Mouse (Mus musculus): ENCODE measurements at regions not wholly inside any gene's neighbourhood (a gene's known extent, or its start where the extent isn't known, plus 50 kb on each side); places are given as distances from the start of the nearest gene placed in this dataset.

DNA sequence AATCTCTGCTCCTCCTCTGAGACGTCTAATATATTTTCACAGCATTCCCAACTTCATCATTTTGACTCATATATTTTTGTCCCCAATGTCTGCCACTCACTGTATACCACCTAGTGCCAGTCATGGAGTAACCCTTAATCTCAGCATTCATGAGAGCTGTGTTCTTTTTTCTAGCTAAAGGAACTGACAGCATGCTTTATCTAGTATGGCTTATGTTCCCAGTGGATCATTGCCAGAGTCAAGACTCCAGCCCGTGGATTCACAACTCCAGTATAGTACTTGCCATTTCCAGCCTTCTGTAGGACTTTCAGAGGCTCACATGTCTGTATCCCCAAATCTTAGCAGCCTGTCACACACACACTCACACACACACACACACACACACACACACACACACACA, 316.5 kb downstream of the Cmpk2 start:
- no peak for DNase-seq (ENCODE audit: extremely low spot score, low spot score)

DNA sequence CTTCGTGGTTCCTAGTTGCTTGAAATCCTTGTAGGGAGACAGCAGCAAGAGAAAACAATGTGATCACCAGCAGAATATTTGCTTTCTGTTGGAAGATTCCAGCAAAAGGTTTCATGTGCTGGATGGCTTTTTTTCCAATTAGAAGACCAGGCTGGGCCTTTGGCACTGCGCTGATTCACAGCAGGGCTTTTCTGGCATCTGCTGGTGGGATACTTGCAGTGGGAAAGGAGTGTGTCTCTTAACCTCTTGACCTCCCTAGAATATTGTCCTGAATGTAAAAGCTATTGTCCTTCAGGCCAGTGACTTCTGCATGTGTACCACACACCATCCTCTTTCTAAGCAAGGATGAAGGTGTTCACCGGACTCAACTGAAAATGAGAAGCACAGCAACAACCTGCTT, 315.4 kb downstream of the Cmpk2 start:
- no peak for DNase-seq (ENCODE audit: extremely low spot score, low spot score)

DNA sequence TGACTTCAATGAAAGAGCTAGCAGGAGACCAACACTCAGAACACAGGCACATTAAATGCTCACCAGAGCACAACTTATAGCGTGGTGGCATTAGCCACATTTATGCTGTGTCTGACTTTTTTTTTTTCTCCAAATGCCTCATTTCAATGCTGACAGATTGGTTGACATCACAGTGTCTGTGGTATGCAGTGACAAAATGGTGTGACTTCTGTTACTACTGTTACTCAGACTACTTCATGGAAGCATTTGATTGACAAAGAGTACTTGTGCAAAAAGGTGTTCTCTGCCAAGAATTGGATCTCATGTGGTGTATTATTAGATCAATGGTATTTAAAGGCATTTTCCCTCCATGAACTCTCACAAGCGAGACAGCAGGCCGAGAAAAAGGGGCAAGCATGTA, 314.8 kb downstream of the Cmpk2 start:
- DNase-seq (ENCODE audit: extremely low spot score, low spot score), result no peak

DNA sequence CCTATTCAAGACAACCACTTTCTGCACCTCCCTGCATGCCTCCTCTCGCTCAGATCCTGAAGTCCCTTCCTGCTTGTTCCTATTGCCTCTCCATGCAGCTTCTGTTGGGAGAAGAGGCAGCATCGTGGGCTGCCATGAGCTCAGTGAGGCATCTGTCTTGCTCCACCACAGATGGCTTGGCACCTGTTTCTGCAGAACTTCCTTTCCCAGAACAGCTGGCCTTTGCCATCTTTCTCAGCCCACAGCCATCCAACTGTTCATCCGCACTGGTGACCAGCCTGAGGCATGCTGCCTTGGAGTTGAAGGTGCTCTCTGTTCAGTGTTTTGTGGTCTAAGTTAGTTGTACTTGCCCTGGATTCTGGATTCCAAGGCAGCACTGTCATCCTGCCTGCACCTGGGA, 312.5 kb downstream of the Cmpk2 start:
- no peak for DNase-seq (ENCODE audit: extremely low spot score, low spot score)

DNA sequence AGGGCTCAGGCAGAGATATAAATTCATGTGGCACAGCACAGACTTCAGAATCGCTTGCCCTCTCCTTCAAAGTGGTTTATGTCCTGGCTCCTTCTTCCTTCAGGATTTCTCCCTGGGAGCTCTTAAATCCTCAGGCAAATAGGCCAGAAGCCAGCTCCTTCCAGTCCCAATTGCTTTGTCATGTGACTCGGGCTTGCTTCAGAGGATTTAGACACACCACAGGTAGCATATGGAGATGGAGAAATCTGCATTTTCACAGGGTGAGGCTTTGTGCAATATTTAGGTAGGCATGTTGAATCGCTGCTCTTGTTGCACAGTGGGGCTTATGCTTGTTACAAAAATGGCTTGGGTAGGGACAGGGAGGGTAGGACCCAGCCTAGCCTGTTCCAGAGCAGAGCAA, 309.8 kb downstream of the Cmpk2 start:
- DNase-seq (ENCODE audit: extremely low spot score, low spot score), result no peak

DNA sequence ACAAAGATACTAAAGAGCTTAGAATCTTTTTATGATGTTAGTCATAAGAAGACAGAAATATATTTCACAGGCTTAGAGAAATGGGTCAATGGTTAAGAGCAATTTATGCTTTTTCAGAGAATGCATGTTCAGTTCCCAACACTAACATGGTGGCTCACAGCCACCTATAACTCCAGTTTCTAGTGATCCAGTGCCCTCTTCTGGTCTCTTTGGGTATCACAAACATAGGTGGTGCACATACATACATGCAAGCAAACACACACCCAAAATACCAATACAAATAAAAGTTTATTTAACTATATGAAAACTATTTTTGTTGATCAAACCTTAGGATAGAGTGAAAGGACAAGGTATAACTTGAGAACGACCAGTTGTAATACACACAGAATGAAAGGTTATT, 308.0 kb downstream of the Cmpk2 start:
- no peak for DNase-seq (ENCODE audit: extremely low spot score, low spot score)

DNA sequence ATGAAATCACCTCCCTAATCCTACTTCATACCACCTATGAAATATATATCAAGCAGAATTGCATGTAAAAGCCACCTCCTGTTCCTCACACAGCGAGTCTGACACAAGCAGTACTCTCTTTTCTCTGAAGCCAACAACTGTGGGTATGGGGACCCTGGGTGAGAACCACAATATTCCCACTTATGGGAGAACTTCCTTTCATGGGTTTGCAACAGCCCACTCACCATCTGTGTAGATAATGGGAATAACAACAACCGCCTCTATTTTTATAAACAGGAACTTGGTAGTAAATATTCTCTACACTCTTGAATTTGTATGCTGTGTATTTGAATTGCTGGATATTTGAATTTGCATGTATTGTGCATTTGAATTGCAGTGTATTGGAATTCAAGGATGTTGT, 305.0 kb downstream of the Cmpk2 start:
- DNase-seq (ENCODE audit: extremely low spot score, low spot score), result no peak

DNA sequence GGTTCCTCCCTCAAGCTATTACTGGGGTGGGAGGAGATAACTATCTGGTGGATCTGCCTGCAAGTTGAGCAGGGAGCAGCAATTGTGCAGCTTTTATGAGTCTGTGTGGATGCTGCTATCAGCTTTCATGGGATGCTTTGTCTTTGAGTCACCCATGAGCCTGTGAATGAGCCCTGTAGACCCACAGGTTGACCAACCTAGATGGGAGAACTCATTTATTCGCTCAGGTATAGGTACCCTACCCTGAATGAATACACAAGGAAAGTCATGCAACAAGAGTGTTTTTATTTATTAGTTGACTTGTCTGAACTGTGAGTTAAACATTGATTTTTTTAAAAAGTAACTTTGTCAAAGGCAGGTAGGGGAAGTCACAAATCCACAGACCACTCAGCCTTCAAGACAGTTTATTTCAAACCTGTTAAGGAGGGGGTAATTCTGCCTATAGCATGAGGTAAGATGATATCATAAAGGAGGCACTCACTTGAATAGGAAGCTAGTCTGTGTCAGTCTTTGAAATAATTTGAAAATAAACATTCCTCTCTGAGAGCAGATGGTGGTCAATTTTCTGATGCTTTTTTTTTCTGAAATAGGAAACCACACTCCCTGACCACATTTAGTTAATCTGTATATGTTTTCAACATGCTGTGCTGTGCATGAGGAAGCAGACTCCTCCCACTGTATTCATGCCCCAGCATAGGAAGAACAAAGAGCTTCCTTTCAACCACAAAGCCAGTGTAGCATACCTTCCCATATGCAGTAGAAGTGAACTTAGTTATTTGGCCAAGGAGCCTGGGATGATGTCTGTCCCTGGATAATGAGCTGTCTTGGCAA, 302.0 kb downstream of the Cmpk2 start:
- no peak for DNase-seq (ENCODE audit: extremely low spot score, low spot score)

DNA sequence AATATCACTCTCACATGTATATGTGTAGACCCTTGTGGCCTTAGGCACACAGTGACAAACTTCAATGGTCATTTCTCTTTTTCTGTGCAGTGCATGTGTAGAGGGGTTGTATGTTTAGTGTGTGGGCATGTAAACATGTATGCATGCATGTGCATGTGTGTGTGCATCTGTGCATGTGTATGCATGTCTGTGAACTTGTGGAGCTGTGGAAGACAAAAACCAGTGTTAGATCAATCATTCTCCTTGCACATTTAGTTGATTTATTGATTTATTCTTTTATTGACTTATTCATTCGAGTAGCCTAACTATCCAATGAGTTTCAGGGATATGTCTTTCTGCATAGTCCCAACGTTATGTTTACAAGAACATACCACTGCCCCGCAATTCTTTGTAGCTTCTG, 298.5 kb downstream of the Cmpk2 start:
- no peak for DNase-seq (ENCODE audit: extremely low spot score, low spot score)

DNA sequence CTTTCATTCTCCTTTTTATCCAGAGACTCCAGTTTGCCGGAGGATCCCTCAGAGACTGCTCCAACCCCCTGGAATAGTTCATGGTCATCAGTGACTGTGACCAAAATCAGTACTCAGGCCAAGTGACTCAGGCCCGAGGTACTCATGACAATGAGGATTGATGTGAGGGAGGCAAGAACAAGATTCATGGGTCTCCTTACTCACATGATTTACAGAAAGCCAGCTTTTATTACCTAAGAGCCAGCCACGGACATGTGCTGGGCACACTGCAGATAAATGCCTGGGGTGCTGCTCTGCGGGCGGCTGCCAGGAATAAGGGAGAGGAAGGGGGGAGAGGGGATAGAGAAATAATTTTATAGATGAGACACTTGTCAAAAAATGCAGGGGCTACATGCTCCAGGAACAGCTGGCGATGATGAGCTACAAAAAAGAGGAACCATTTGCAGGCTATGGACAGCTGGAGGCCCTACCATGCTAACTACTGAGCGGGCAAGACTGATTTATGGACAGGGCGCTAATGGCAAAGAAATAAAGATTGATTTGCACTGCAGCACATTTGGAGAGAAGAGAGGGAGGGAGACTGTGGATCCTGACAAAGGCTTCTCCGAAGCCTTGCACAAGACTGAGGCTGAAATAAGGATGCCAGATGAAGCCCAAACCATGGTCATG, 289.8 kb downstream of the Cmpk2 start:
- DNase-seq (ENCODE audit: extremely low spot score, low spot score), result peak; percentile 40

DNA sequence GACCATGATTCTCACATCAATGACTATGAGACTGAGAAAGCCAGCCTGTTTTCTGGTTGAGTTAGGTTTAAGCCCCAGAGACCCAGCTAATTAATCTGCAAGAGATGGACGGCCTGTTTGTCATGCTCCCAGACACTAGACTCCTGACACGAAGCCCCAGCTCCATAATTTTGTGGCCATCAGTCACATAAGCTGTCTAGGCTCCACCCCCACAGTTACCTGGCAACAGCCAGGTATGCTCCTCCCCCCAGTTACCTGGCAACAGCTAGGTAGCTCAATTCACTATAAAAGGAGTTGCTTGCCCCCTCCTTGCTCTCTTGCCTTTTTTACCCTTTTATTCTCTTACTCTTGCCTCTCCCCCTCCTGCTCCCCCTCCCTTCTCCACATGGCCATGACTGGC, 287.3 kb downstream of the Cmpk2 start:
- DNase-seq (ENCODE audit: extremely low spot score, low spot score), result no peak

DNA sequence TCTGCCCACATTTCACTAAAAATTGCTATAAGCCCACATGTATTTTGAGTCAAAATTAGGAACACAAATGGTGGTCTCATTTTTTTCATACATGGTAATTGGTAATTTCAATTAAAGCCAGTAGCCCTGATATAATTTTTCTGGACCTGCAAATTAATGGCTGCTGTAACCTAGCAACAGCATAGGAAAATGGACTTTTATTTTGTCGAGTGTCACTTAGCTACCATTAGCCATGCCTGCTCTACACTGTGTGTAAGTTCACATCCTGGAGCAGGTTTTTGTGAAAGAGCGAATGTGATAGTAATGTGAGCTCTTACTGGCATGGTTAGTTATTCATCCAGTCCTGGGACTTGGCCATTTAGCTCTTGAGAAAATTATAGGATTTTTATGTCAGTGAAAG, 285.6 kb downstream of the Cmpk2 start:
- DNase-seq (ENCODE audit: extremely low spot score, low spot score), result no peak

DNA sequence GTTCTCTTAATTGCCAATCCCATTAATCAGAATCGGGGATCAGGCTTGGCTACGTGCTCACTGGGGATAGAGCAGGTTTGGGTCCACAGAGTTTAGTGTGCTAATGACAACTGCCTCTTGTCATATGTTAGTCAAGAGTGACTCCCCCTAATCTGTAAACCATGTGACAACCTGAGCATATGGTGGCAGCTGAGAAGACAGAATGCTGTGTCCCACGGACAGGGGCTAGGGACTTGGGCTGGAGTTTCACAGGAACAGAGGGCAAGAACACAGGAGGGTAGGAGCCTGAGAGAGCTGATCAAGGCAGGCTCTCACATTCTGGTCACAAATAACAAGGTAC, 265.5 kb downstream of the Cmpk2 start:
- DNase-seq (ENCODE audit: extremely low spot score, low spot score), result no peak

DNA sequence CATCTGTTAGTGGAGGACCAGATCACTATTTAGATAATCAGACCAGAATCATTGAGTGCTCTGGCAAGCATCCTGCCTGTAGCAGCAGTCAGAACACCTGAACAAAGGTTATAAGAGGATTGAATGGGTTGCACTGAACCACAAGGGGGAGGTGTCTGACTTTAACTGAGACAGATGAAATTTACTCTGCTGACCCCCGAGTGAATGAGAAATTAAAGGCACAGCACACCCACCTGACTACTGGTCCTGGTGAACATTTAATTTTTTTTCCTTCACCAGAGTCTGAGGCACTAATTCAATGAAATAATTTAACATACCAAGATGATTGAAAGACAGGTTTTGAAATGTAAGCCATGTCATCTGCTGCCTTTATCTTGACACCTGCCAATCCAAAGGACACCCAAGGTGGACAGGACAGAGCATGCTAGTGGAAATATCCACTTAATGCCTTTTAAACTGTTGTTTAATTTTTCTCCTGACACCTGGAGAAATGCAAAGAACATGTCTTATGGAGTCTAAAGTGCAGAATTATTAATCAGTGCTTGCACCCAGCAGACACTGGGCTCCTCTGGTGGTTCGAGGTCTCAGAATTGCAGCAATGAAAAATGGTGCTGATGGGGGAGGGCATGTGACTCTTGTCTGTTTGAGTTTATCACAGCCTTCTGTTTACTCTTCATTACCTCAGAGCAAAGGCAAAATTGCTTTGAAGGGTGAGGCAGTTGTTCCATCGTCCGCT, 265.0 kb downstream of the Cmpk2 start:
- no peak for DNase-seq (ENCODE audit: extremely low spot score, low spot score)

DNA sequence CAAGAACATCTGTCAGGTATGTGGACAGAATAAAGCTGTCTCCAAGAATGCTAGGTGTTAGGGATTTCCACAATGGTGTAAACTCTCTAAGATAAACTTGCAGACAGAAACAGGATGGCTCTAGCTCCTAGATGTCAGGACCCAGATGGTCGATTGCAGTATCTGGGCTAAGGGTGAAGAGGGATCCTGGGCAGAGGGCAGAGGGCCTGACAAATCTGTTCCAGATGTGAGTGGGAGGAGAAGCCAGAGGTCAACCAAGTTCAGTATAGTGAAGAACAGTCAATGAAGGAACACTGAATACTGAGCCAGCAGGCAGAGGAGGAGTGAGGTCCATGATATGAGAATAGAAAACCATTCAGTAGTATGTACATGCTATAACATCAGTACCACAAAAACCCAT, 254.4 kb downstream of the Cmpk2 start:
- peak; percentile 51 for DNase-seq (ENCODE audit: extremely low spot score, low spot score)

DNA sequence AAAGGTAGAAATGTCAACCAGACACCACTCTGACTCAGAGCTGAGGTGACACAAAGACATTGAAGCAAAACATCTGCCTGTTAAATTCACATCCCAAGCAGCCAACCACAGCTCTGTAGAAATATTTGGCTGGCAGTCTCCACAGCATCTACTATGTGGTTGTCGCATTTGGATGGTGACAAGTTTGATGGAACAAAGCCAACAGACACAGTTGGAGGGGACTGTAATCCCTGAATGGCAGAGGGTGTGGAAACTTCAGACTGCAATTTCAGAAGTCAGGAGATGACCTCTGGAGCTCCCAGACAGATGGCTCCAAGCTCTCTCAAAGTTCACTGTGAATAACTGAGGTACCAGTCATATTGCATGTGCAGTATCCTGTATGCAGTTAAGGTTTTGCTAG, 229.8 kb downstream of the Cmpk2 start:
- no peak for DNase-seq (ENCODE audit: extremely low spot score, low spot score)

DNA sequence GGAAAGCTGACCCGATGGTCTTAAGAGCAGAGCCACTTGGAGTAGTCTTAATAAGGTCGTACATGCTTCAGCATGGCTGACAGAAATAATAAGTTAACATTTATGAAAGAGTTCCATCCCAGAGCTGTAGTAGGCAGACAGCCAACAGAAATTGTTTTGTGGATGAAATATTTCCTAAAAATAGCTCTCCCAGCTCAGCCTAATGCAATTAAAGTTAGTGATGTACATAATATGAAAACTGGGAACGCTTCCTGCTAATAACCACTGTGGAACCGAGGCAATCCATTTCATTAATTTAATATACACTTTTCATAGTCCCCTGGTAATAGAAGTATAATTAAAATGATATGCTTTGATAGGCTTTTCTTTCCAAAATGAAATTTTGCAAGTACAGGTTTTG, 219.0 kb downstream of the Cmpk2 start:
- no peak for DNase-seq (ENCODE audit: extremely low spot score, low spot score)

DNA sequence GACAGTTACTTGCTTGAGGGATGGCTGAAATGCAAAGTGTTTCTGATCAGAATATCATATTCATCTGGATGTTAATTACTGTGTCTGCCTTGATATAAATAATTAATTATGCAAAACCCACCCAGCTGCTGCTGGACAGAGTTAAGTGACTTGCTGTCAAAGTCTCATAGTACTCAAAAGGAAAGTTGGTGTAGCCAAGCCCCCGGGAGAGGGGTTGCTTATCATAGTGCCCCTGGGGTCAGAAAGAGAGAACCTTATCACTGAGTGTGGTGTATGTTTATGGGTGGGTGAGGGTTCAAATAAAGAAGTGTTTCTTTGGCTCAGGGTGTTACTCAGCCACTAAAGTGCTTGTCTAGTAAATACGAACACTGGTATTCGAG, 211.6 kb downstream of the Cmpk2 start:
- DNase-seq (ENCODE audit: extremely low spot score, low spot score), result no peak

DNA sequence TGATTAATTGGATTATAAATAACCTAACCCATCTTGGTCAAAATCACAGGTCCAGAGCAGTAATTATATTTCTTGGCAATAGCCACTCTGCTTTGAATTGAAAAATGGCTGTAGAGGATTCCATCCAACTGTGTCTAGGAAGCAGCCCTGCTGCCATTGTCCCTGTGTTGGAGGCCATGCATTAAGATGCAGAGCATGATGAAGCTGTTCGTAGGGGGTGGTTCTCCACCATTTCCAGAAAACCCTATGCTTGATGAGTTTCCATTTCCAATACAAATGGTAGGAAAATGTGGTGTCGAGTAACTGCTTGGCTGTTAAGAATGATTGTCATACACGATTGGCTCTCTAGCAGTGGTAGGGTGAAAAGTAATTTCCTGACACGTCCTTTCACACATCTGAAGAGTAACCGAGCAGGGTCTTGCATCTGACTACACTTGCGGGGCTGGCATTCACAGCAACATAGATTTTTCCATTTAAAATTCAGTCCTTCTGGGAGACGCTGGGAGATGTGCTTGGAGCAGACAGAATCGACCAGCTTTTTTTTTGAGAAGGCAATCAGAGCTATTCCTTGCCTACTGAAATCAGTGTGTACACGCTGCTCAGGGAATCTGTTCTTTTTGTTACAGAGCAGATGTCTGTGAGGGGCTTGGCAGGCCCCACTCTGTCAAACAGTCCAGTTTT, 211.0 kb downstream of the Cmpk2 start:
- DNase-seq (ENCODE audit: extremely low spot score, low spot score), result no peak

DNA sequence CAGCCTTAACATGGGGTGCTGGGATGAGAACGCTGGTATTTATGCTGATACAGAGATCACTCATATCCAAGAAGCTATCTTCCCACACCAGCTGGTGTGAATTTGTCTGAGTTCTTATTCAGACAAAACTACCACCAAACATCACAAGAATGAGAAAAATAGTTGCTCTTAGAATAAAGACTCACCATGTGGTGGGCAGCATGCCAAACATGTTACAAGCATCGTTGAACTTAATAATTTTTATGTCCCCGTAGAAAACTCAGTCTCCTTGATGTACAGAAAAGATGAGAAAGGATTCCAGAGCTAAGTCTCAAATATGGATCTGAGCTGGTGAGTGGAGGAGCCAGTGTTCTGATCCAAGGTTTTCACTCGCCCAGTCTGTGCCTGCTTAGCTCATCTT, 196.5 kb downstream of the Cmpk2 start:
- DNase-seq (ENCODE audit: extremely low spot score, low spot score), result no peak

DNA sequence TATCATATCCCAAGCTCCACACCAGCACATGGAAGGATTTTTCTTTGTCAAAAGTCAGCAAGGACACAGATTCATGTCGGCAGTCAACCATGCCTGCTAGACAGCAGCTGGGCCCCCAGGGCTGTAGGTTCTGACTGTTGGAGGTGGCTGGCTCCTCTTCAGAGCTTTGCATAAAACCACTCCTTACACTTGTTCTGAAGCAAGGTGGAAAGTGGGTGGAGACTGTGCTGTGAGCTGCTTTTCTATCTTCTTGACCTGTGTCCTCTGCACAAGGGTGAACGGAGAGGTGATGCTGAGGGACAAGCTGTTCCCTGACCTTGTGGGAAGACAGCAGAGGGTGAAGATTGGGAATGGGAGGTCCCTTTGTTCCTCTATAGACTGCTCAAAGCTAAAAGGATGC, 185.2 kb downstream of the Cmpk2 start:
- no peak for DNase-seq (ENCODE audit: extremely low spot score, low spot score)

DNA sequence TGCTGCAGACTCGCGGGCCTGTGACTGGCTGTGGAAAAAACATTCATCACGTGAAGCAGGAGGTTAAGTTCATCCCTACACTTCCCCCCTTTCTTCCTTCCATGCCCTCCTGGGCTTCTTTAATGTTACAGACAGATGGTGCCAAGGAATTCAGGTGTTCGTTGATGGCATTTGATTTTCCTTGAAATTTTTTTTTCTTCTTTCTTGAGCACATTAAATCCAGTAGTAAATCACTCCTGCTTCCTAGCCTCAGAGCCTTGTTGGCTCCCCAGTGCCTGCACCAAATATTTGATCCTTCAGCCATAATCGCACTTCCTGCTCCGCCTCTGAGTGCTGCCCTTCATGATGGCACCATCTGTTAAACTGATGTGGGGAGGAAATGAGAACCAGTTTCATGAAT, 184.8 kb downstream of the Cmpk2 start:
- DNase-seq (ENCODE audit: extremely low spot score, low spot score), result no peak

Measured in neural tube, embryonic 10.5 days (tissue).